Mouse (Mus musculus): ENCODE data around the gene Borcs6. TPM values are rescaled to one million over a fixed set of nuclear protein-coding genes. Genes with fewer than 3 reads are reported as not detected.

Gene Borcs6
- polyA plus RNA-seq, 2 experiments, result 12.3 to 15.2 TPM

DNA sequence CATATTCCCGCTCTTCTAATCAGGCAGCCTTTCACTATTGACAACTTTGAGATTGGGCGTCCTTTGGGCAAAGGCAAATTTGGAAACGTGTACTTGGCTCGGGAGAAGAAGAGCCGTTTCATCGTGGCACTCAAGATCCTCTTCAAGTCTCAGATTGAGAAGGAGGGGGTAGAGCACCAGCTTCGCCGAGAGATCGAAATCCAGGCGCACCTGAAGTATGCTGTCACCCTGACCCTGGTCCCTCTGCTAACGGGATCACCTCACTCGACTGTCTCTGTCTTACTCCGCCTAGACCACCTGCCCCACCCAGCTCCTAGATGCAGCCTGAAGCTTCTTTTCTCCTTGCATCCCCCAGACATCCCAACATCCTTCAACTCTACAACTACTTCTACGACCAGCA lies 11.4 kb upstream of the Borcs6 start:
- H3K4me1 ChIP-seq (ENCODE audit: control insufficient read depth, insufficient read depth, low read length), result peaks cover 14% of the 10 kb centered on the region; the same call in 1 of the 2 replicates
- no peak overlapping the region for H3K4me2 ChIP-seq (replicated peaks; ENCODE audit: low read depth, low read length, severe bottlenecking)
- H3K9me3 ChIP-seq (ENCODE audit: control insufficient read depth, low read length), result no peaks in the 10 kb centered on the region
- DNase-seq (ENCODE audit: low spot score) (no peak), ATAC-seq (ENCODE audit: low FRiP score, low read depth) (no peak)
- 95% methylated on average over 14 of the region's 14 CpGs for WGBS
- no peak for TF ChIP-seq POLR2A (IDR thresholded peaks at IDR 0.05; ENCODE audit: borderline replicate concordance, extremely low read depth, insufficient read depth, insufficient read length)
- H3K36me3 ChIP-seq (ENCODE audit: control insufficient read depth, insufficient read depth, low read length), result peaks cover 39% of the 10 kb centered on the region
- no peak overlapping the region for H3K9ac ChIP-seq (ENCODE audit: low read depth, low read length, severe bottlenecking)
- H3K27ac ChIP-seq (replicated peaks; ENCODE audit: low read depth, low read length), result no peak overlapping the region
- no peak overlapping the region for H3K4me3 ChIP-seq (replicated peaks; ENCODE audit: low read length)
- H3K27me3 ChIP-seq (ENCODE audit: control insufficient read depth, insufficient read depth, low read length), result no peaks in the 10 kb centered on the region

DNA sequence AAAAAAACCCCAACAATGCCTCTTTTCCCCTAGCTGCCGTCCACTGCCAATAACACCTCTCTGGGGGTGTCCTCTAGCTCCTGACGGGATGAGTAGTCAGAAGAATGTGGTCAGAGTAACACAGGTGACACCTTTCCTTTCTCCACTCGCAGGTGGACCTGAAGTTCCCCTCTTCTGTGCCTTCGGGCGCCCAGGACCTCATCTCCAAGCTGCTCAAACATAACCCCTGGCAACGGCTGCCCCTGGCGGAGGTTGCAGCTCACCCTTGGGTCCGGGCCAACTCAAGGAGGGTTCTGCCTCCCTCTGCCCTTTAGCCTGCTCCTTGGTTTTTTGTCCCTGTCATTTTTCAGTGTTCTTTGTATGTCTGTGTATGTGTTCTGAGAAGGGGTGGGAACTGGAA lies 8.8 kb upstream of the Borcs6 start:
- Histone ChIP-seq H3K36me3 (ENCODE audit: control insufficient read depth, insufficient read depth, low read length) (peaks cover 45% of the 10 kb centered on the region), H3K4me2 (replicated peaks; ENCODE audit: low read depth, low read length, severe bottlenecking) (no peak overlapping the region), H3K9me3 (ENCODE audit: control insufficient read depth, low read length) (no peaks in the 10 kb centered on the region), H3K9ac (ENCODE audit: low read depth, low read length, severe bottlenecking) (no peak overlapping the region), H3K27ac (replicated peaks; ENCODE audit: low read depth, low read length) (no peak overlapping the region), H3K4me3 (replicated peaks; ENCODE audit: low read length) (no peak overlapping the region), H3K4me1 (ENCODE audit: control insufficient read depth, insufficient read depth, low read length) (peaks cover 14% of the 10 kb centered on the region; the same call in 1 of the 2 replicates), H3K27me3 (ENCODE audit: control insufficient read depth, insufficient read depth, low read length) (no peaks in the 10 kb centered on the region)
- ATAC-seq (ENCODE audit: low FRiP score, low read depth), result no peak
- DNase-seq (ENCODE audit: low spot score), result no peak
- TF ChIP-seq POLR2A (IDR thresholded peaks at IDR 0.05; ENCODE audit: borderline replicate concordance, extremely low read depth, insufficient read depth, insufficient read length), result no peak
- 93% methylated on average over 8 of the region's 8 CpGs for WGBS

- peaks cover 8% of the 10 kb centered on the region; the same call in 1 of the 2 replicates for H3K4me1 ChIP-seq (ENCODE audit: control insufficient read depth, insufficient read depth, low read length)
- DNase-seq (ENCODE audit: low spot score) (no peak), ATAC-seq (ENCODE audit: low FRiP score, low read depth) (no peak)
- no peak overlapping the region for H3K4me3 ChIP-seq (replicated peaks; ENCODE audit: low read length)
- no peak for TF ChIP-seq POLR2A (IDR thresholded peaks at IDR 0.05; ENCODE audit: borderline replicate concordance, extremely low read depth, insufficient read depth, insufficient read length)
- H3K27ac ChIP-seq (replicated peaks; ENCODE audit: low read depth, low read length), result no peak overlapping the region
- 89% methylated on average over 4 of the region's 4 CpGs for WGBS
- H3K9ac ChIP-seq (ENCODE audit: low read depth, low read length, severe bottlenecking), result no peak overlapping the region
- H3K9me3 ChIP-seq (ENCODE audit: control insufficient read depth, low read length), result no peaks in the 10 kb centered on the region
- H3K27me3 ChIP-seq (ENCODE audit: control insufficient read depth, insufficient read depth, low read length), result no peaks in the 10 kb centered on the region
- no peak overlapping the region for H3K4me2 ChIP-seq (replicated peaks; ENCODE audit: low read depth, low read length, severe bottlenecking)
- H3K36me3 ChIP-seq (ENCODE audit: control insufficient read depth, insufficient read depth, low read length), result peaks cover 45% of the 10 kb centered on the region
These were observed 7.7 kb upstream of the Borcs6 start for GRCm38 (mm10) chr11:69051771-69052170.

- H3K4me1 ChIP-seq (ENCODE audit: control insufficient read depth, insufficient read depth, low read length), result no peaks in the 10 kb centered on the region
- WGBS, result 72% methylated on average over 2 of the region's 2 CpGs
- no peak overlapping the region for H3K4me3 ChIP-seq (replicated peaks; ENCODE audit: low read length)
- peaks cover 44% of the 10 kb centered on the region for H3K36me3 ChIP-seq (ENCODE audit: control insufficient read depth, insufficient read depth, low read length)
- H3K27me3 ChIP-seq (ENCODE audit: control insufficient read depth, insufficient read depth, low read length), result no peaks in the 10 kb centered on the region
- DNase-seq (ENCODE audit: low spot score) (no peak), ATAC-seq (ENCODE audit: low FRiP score, low read depth) (no peak)
- H3K9ac ChIP-seq (ENCODE audit: low read depth, low read length, severe bottlenecking), result no peak overlapping the region
- no peak overlapping the region for H3K27ac ChIP-seq (replicated peaks; ENCODE audit: low read depth, low read length)
- TF ChIP-seq POLR2A (IDR thresholded peaks at IDR 0.05; ENCODE audit: borderline replicate concordance, extremely low read depth, insufficient read depth, insufficient read length), result no peak
- H3K4me2 ChIP-seq (replicated peaks; ENCODE audit: low read depth, low read length, severe bottlenecking), result no peak overlapping the region
- H3K9me3 ChIP-seq (ENCODE audit: control insufficient read depth, low read length), result no peaks in the 10 kb centered on the region
These were observed 6.6 kb upstream of the Borcs6 start for GRCm38 (mm10) chr11:69052824-69053421.

- DNase-seq (ENCODE audit: low spot score), result no peak
- Histone ChIP-seq H3K4me2 (replicated peaks; ENCODE audit: low read depth, low read length, severe bottlenecking) (no peak overlapping the region), H3K4me1 (ENCODE audit: control insufficient read depth, insufficient read depth, low read length) (peaks cover 6% of the 10 kb centered on the region), H3K36me3 (ENCODE audit: control insufficient read depth, insufficient read depth, low read length) (peaks cover 34% of the 10 kb centered on the region), H3K27ac (replicated peaks; ENCODE audit: low read depth, low read length) (no peak overlapping the region), H3K27me3 (ENCODE audit: control insufficient read depth, insufficient read depth, low read length) (no peaks in the 10 kb centered on the region), H3K9me3 (ENCODE audit: control insufficient read depth, low read length) (no peaks in the 10 kb centered on the region), H3K9ac (ENCODE audit: low read depth, low read length, severe bottlenecking) (no peak overlapping the region), H3K4me3 (replicated peaks; ENCODE audit: low read length) (no peak overlapping the region)
- TF ChIP-seq POLR2A (IDR thresholded peaks at IDR 0.05; ENCODE audit: borderline replicate concordance, extremely low read depth, insufficient read depth, insufficient read length), result no peak
- no peak for ATAC-seq (ENCODE audit: low FRiP score, low read depth)
- WGBS, result 76% methylated on average over 3 of the region's 3 CpGs
These were observed 5.7 kb upstream of the Borcs6 start for GRCm38 (mm10) chr11:69053848-69054247.

Data from limb, embryonic 14.5 days (tissue).